Mouse (Mus musculus) cerebellum, adult 2 months (tissue): ENCODE data around the gene Arl13a.

Source experiments
- CTCF ChIP-seq: fragments of 200-500 bp; IDR thresholded peaks from 2 replicates; pipeline ENCODE4 v1.5.1; 2011; ENCODE audit warnings: low read depth, mild to moderate bottlenecking, control low read depth, low read length, moderate library complexity, borderline replicate concordance; ENCODE audit not compliant: insufficient read depth
- POLR2A ChIP-seq: fragments of 200-500 bp; IDR thresholded peaks from 2 replicates; pipeline ENCODE4 v1.6.1; 2011; ENCODE audit warnings: low read length, control low read depth, borderline replicate concordance; ENCODE audit not compliant: insufficient read depth

DNA sequence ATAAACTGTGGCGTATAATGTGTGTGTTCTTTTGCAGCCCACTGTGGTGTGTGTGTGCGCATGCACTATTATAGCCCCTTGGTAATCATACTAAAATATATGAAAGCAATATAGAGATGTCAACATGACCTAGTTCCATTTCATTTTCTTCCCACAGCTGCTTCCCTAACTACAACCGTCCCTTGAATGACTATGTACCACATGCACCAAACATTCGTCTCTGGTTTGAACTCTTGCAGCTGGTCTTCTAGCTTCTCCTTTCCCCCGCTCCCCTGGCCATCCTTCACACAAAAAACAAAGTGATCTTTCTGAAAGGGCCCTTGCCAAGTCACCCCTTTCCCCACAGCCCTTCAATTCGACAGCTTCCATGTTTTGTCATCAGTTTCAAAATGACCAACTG is 47.3 kb upstream of the Arl13a start:
- TF ChIP-seq CTCF (no peak), POLR2A (no peak)
